Mouse (Mus musculus) heart, embryonic 13.5 days (tissue): ENCODE measurements around the gene Rbfox3. TPM values are rescaled to one million over a fixed set of nuclear protein-coding genes. Genes with fewer than 3 reads are reported as not detected.

Experiments used
- ATAC-seq: fragments of 200-750 bp; cut with Nextera tagmentation; 2 replicates; pipeline ENCODE4 v1.8.0; 2017; ENCODE audit warnings: moderate TSS enrichment; ENCODE audit not compliant: insufficient number of reproducible peaks, low FRiP score, low TSS enrichment; ENCODE audit errors: extremely low read depth
- H3K27ac ChIP-seq: fragments of 300-500 bp; sonication (generic); replicated peaks from 2 replicates; pipeline ENCODE4 v1.5.1; 2015; ENCODE audit warnings: moderate library complexity, mild to moderate bottlenecking, inconsistent platforms
- H3K27me3 ChIP-seq: fragments of 300-500 bp; sonication (generic); replicated peaks from 2 replicates; pipeline ENCODE4 v1.6.1; 2015; ENCODE audit warnings: mild to moderate bottlenecking, inconsistent platforms
- H3K36me3 ChIP-seq: fragments of 300-500 bp; sonication (generic); 2 replicates; pipeline ENCODE4 v1.6.1; 2015; ENCODE audit warnings: mild to moderate bottlenecking, inconsistent platforms
- H3K4me1 ChIP-seq: fragments of 300-500 bp; sonication (generic); 2 replicates; pipeline ENCODE4 v1.6.1; 2015; ENCODE audit warnings: inconsistent platforms
- H3K4me2 ChIP-seq: fragments of 300-500 bp; sonication (generic); 2 replicates; pipeline ENCODE4 v1.6.1; 2015; ENCODE audit warnings: inconsistent platforms, mild to moderate bottlenecking, moderate library complexity
- H3K4me3 ChIP-seq: fragments of 300-500 bp; sonication (generic); 2 replicates; pipeline ENCODE4 v1.5.1; 2015; ENCODE audit warnings: moderate library complexity, mild to moderate bottlenecking, inconsistent platforms
- H3K9ac ChIP-seq: fragments of 300-500 bp; sonication (generic); 2 replicates; pipeline ENCODE4 v1.6.1; 2015; ENCODE audit warnings: inconsistent platforms, mild to moderate bottlenecking, moderate library complexity
- H3K9me3 ChIP-seq: fragments of 300-500 bp; sonication (generic); 2 replicates; pipeline ENCODE4 v1.6.1; 2016; ENCODE audit warnings: inconsistent platforms
- WGBS: fragments of 180-500 bp; shearing (Covaris S2); methylation state at CpG from one replicate; pipeline ENCODE4 v1.1.7; 2015; ENCODE audit warnings: mixed read lengths; 5-methylcytosine and 5-hydroxymethylcytosine counted together
- polyA plus RNA-seq: library from polyadenylated mRNA; unstranded; fragments of >200 nt; fragmentation: Nextera tagmentation; extraction: Ambion mirVana; gene quantifications from 2 replicates; pipeline ENCODE4 v1.2.1, GENCODE M21; 2015

Rbfox3 gene
- polyA plus RNA-seq, 1 experiment from 2014 or later: 0.13 TPM

DNA sequence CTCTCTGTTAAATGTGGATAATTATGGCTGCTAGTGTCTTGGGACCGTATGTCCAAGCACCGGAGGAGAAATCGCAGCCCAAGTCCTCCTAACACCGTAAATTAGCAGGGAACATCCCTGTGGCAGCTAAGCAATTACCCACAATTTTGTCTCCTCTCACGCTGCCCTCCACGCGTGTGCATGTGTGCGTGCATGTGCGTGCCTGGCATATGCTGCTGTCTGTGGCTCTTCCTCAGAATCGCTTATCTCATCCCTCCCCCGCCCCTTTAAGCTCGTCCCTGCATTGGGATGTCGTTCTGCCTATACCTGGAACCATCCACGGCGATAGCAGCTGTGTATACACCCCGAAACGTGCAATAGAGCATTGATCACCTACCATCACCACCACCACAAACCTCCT is 156.4 kb downstream of the Rbfox3 start:
- no peak overlapping the region for H3K9ac ChIP-seq
- no peak overlapping the region for H3K4me3 ChIP-seq
- no peak for ATAC-seq
- WGBS: 78% methylated on average over 17 of the region's 17 CpGs
- no peaks in the 10 kb centered on the region for H3K36me3 ChIP-seq
- H3K27me3 ChIP-seq: peaks cover 19% of the 10 kb centered on the region; the same call in 1 of the 2 replicates
- no peak overlapping the region for H3K4me2 ChIP-seq
- H3K9me3 ChIP-seq: no peaks in the 10 kb centered on the region
- H3K27ac ChIP-seq: no peak overlapping the region
- H3K4me1 ChIP-seq: no peaks in the 10 kb centered on the region

- ATAC-seq: no peak
Measured at GRCm38 (mm10) chr11:118754535-118754934, 156.9 kb downstream of the Rbfox3 start.

DNA sequence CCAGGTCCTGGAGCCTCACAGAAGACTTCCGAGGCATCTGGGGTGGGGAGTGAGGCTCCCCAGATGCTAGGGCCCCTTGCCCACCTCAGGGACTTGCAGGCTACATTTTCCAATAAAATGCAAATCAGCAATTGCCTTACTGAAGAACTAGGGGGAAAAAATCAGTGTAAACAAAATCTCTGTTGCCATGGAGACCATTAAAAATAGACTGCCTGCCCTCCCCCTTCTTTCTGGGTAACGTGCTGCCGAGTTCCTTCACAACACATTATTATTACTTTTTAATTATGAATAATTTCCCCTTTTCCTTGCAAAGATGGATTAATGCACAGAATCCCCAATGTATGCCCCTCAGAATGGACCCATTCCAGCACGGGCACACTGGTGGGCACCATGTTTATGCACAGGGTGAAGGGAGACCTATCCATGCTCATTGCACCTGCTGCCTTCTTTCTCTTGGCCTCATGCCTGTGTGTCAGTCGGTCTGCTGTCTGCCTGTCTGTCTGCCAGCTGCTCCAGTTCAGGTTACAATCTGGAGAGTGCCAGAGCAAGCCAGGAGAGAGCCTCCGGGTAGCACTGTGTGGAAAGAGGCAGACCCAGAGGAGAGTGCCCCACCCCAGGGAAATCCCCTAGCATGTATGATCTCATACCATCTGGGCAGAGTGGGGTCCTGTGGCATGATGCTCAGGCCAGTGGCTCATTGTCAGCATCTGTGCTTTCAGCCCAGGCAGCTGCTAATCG is 159.3 kb downstream of the Rbfox3 start:
- H3K27me3 ChIP-seq: peaks cover 20% of the 10 kb centered on the region
- H3K9ac ChIP-seq: no peak overlapping the region
- no peak overlapping the region for H3K4me2 ChIP-seq
- H3K4me1 ChIP-seq: peaks cover 7% of the 10 kb centered on the region
- 50% methylated on average over 7 of the region's 7 CpGs for WGBS
- no peak for ATAC-seq
- H3K27ac ChIP-seq: no peak overlapping the region
- no peaks in the 10 kb centered on the region for H3K36me3 ChIP-seq
- no peak overlapping the region for H3K4me3 ChIP-seq
- no peaks in the 10 kb centered on the region for H3K9me3 ChIP-seq

More at GRCm38 (mm10) chr11:118754535-118754934, 156.9 kb downstream of the Rbfox3 start:
- H3K27ac ChIP-seq: no peak overlapping the region
- H3K9ac ChIP-seq: no peak overlapping the region
- no peak overlapping the region for H3K4me2 ChIP-seq
- no peaks in the 10 kb centered on the region for H3K4me1 ChIP-seq
- H3K36me3 ChIP-seq: no peaks in the 10 kb centered on the region
- 48% methylated on average over 4 of the region's 4 CpGs for WGBS
- no peaks in the 10 kb centered on the region for H3K9me3 ChIP-seq
- peaks cover 14% of the 10 kb centered on the region; the same call in 1 of the 2 replicates for H3K27me3 ChIP-seq
- H3K4me3 ChIP-seq: no peak overlapping the region

GRCm38 (mm10) chr11:118750745-118751330 is 160.6 kb downstream of the Rbfox3 start:
- Histone ChIP-seq H3K4me2 (no peak overlapping the region), H3K27ac (no peak overlapping the region), H3K9ac (no peak overlapping the region), H3K4me1 (peaks cover 7% of the 10 kb centered on the region), H3K27me3 (peaks cover 32% of the 10 kb centered on the region), H3K36me3 (no peaks in the 10 kb centered on the region), H3K4me3 (no peak overlapping the region), H3K9me3 (no peaks in the 10 kb centered on the region)
- ATAC-seq: no peak
- WGBS: 70% methylated on average over 11 of the region's 11 CpGs

- H3K4me1 ChIP-seq: peaks cover 13% of the 10 kb centered on the region
- no peak overlapping the region for H3K27ac ChIP-seq
- no peak overlapping the region for H3K4me3 ChIP-seq
- no peak overlapping the region for H3K4me2 ChIP-seq
- no peaks in the 10 kb centered on the region for H3K9me3 ChIP-seq
- peaks cover 38% of the 10 kb centered on the region for H3K27me3 ChIP-seq
- H3K9ac ChIP-seq: no peak overlapping the region
- no peaks in the 10 kb centered on the region for H3K36me3 ChIP-seq
- 63% methylated on average over 1 of the region's 1 CpGs for WGBS
- ATAC-seq: no peak
Measured at GRCm38 (mm10) chr11:118749541-118749940, 161.9 kb downstream of the Rbfox3 start.

DNA sequence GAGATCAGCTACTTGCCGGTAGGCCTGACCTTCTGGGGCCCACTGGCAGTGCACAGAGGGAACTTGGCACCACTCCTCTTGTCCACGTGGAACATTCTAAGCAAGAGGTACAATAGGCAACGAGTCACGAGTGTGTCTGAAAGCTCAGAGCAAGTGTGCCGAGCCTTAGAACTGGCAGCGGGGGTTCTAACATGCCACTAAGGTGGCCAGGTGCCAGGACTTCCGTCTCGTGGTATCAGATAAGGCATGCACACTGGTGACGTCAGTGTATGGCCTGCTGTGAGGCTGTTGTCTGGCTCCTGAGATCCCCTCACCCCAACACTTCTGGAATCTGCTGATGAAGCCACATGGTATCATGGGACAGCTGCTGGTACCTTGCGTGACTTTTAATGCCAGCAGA is 162.8 kb downstream of the Rbfox3 start:
- H3K36me3 ChIP-seq: no peaks in the 10 kb centered on the region
- H3K4me3 ChIP-seq: no peak overlapping the region
- no peak for ATAC-seq
- H3K4me1 ChIP-seq: peaks cover 18% of the 10 kb centered on the region
- H3K27ac ChIP-seq: no peak overlapping the region
- H3K27me3 ChIP-seq: peaks cover 46% of the 10 kb centered on the region
- no peak overlapping the region for H3K9ac ChIP-seq
- 45% methylated on average over 10 of the region's 10 CpGs for WGBS
- no peak overlapping the region for H3K4me2 ChIP-seq
- no peaks in the 10 kb centered on the region for H3K9me3 ChIP-seq

GRCm38 (mm10) chr11:118745279-118745678 is 166.1 kb downstream of the Rbfox3 start:
- Histone ChIP-seq H3K4me3 (no peak overlapping the region), H3K9ac (no peak overlapping the region; the same call in 1 of the 2 replicates), H3K4me2 (peak overlapping the region; percentile 65; the same call in 1 of the 2 replicates), H3K27me3 (peaks cover 68% of the 10 kb centered on the region), H3K9me3 (no peaks in the 10 kb centered on the region), H3K27ac (no peak overlapping the region), H3K36me3 (no peaks in the 10 kb centered on the region), H3K4me1 (peaks cover 18% of the 10 kb centered on the region)
- ATAC-seq: no peak

- Histone ChIP-seq H3K4me3 (peak overlapping the region; percentile 36), H3K9ac (peak overlapping the region; percentile 28; the same call in 1 of the 2 replicates)
Measured at GRCm38 (mm10) chr11:118744782-118745181, 166.6 kb downstream of the Rbfox3 start.

GRCm38 (mm10) chr11:118742762-118743161 is 168.6 kb downstream of the Rbfox3 start:
- Histone ChIP-seq H3K4me3 (no peak overlapping the region), H3K27ac (no peak overlapping the region), H3K27me3 (peaks cover 79% of the 10 kb centered on the region), H3K4me1 (peaks cover 17% of the 10 kb centered on the region), H3K4me2 (no peak overlapping the region), H3K9ac (no peak overlapping the region), H3K36me3 (no peaks in the 10 kb centered on the region), H3K9me3 (no peaks in the 10 kb centered on the region)
- no peak for ATAC-seq
- 17% methylated on average over 3 of the region's 3 CpGs for WGBS

More at GRCm38 (mm10) chr11:118744782-118745181, 166.6 kb downstream of the Rbfox3 start:
- Histone ChIP-seq H3K27me3 (peaks cover 73% of the 10 kb centered on the region), H3K9me3 (no peaks in the 10 kb centered on the region), H3K36me3 (no peaks in the 10 kb centered on the region), H3K4me1 (peaks cover 19% of the 10 kb centered on the region), H3K4me2 (peak overlapping the region; percentile 65), H3K27ac (no peak overlapping the region)
- 1% methylated on average over 15 of the region's 15 CpGs for WGBS
- 0 out of 2 replicates have a peak, but pooled peaks have one; percentile 16 for ATAC-seq

- 33% methylated on average over 6 of the region's 6 CpGs for WGBS
- no peak overlapping the region for H3K4me2 ChIP-seq
- H3K27me3 ChIP-seq: peaks cover 75% of the 10 kb centered on the region
- H3K9ac ChIP-seq: no peak overlapping the region
- peaks cover 17% of the 10 kb centered on the region for H3K4me1 ChIP-seq
- H3K9me3 ChIP-seq: no peaks in the 10 kb centered on the region
- H3K36me3 ChIP-seq: no peaks in the 10 kb centered on the region
- no peak overlapping the region for H3K4me3 ChIP-seq
- no peak overlapping the region for H3K27ac ChIP-seq
- no peak for ATAC-seq
Measured at GRCm38 (mm10) chr11:118741262-118741661, 170.1 kb downstream of the Rbfox3 start.

DNA sequence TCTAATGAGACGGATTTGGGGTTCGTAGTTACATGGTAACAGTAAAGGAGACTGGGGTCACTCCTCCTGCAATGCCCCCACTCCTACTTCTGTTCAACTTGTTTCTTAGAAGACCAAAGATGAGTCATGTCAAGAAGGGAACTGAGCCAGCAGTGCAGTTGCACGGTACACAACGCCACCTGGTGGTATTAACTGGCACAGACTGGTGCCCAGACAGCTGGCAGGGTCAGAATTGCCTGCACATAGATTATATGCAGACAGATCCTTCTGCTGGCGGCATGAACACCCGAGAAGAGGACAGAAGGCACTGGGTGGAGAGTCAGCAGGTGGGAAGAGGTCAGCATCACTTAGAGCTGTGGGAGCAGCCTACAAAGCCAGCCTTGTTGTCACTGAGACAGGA is 171.4 kb downstream of the Rbfox3 start:
- no peak overlapping the region for H3K4me3 ChIP-seq
- H3K27me3 ChIP-seq: peaks cover 75% of the 10 kb centered on the region
- no peak overlapping the region for H3K27ac ChIP-seq
- WGBS: 19% methylated on average over 6 of the region's 6 CpGs
- H3K4me2 ChIP-seq: peak overlapping the region; percentile 26; the same call in 1 of the 2 replicates
- no peak overlapping the region for H3K9ac ChIP-seq
- H3K9me3 ChIP-seq: no peaks in the 10 kb centered on the region
- ATAC-seq: no peak
- peaks cover 20% of the 10 kb centered on the region for H3K4me1 ChIP-seq
- H3K36me3 ChIP-seq: no peaks in the 10 kb centered on the region
